Mouse (Mus musculus) ES-E14 (cell line): ENCODE data around the gene Atp6v1a. TPM values are rescaled to one million over a fixed set of nuclear protein-coding genes. Genes with fewer than 3 reads are reported as not detected.

Source experiments
- DNase-seq: peaks from one replicate; pipeline ENCODE4 v3.0.0-alpha.2; 2013; ENCODE audit warnings: low read depth, low spot score
- H3K27ac ChIP-seq: 2 replicates; pipeline ENCODE4 v1.5.1; 2012; ENCODE audit warnings: low read depth, mild to moderate bottlenecking, low read length, moderate library complexity, mixed read lengths; ENCODE audit not compliant: poor library complexity, insufficient read depth, severe bottlenecking
- H3K36me3 ChIP-seq: 2 replicates; pipeline ENCODE4 v1.6.1; 2012; ENCODE audit warnings: mild to moderate bottlenecking, low read length, moderate library complexity, mixed read lengths; ENCODE audit not compliant: control insufficient read depth, poor library complexity, insufficient read depth, severe bottlenecking
- H3K4me1 ChIP-seq, 2 experiments: fragments of 150-350 bp in 1 of 2; sonication (generic) in 1 of 2; 2 replicates each; pipeline ENCODE4 v1.6.1; 2012; ENCODE audit warnings: low read length in 2 of 2, mild to moderate bottlenecking in 1 of 2, mixed read lengths in 1 of 2; ENCODE audit not compliant: control insufficient read depth in 2 of 2, insufficient read depth in 2 of 2, poor library complexity in 1 of 2
- H3K4me3 ChIP-seq, 2 experiments: fragments of 150-350 bp in 1 of 2; sonication (generic) in 1 of 2; 2 replicates each; pipeline ENCODE4 v1.5.1; 2012; ENCODE audit warnings: low read length in 2 of 2, low read depth in 1 of 2, mild to moderate bottlenecking in 1 of 2, mixed read lengths in 1 of 2; ENCODE audit not compliant: insufficient read depth in 1 of 2, poor library complexity in 1 of 2, severe bottlenecking in 1 of 2
- H3K9ac ChIP-seq: 2 replicates; pipeline ENCODE4 v1.6.1; 2012; ENCODE audit warnings: low read depth, mild to moderate bottlenecking, low read length, mixed read lengths; ENCODE audit not compliant: poor library complexity, insufficient read depth, severe bottlenecking
- H3K9me3 ChIP-seq: fragments of 150-350 bp; sonication (generic); 2 replicates; pipeline ENCODE4 v1.6.1; 2012; ENCODE audit warnings: low read depth, mild to moderate bottlenecking, low read length; ENCODE audit not compliant: control insufficient read depth, insufficient read depth
- CHD2 ChIP-seq: IDR thresholded peaks from 2 replicates; pipeline ENCODE4 v1.6.1; 2014; ENCODE audit warnings: mild to moderate bottlenecking, low read depth, low read length, inconsistent platforms
- HCFC1 ChIP-seq: IDR thresholded peaks from 2 replicates; pipeline ENCODE4 v1.6.1; 2012; ENCODE audit warnings: low read length, inconsistent platforms, borderline replicate concordance; ENCODE audit not compliant: insufficient read depth
- MAFK ChIP-seq: IDR thresholded peaks from 2 replicates; pipeline ENCODE4 v1.6.1; 2014; ENCODE audit warnings: mild to moderate bottlenecking, low read depth, low read length, inconsistent platforms; ENCODE audit not compliant: insufficient read depth
- ZC3H11A ChIP-seq: IDR thresholded peaks from 2 replicates; pipeline ENCODE4 v1.6.1; 2012; ENCODE audit warnings: low read depth, mild to moderate bottlenecking, inconsistent platforms, low read length, borderline replicate concordance
- ZNF384 ChIP-seq: IDR thresholded peaks from 2 replicates; pipeline ENCODE4 v1.6.1; 2012; ENCODE audit warnings: low read depth, low read length, inconsistent platforms
- in situ Hi-C, 2 experiments: fragments of 600-800 bp; cut with MboI; formaldehyde crosslinking; loops; one replicate each; pipeline ENCODE4 v1.15.1; 2025; ENCODE audit warnings: low sequenced_read_pairs in 2 of 2, inconsistent platforms in 1 of 2; ENCODE audit not compliant: unreplicated experiment in 2 of 2
- total RNA-seq: library from RNA; depleted of rRNA; stranded (reverse); fragments of 300-350 nt; gene quantifications from 2 replicates; pipeline ENCODE4 v1.2.3, GENCODE M21; 2012; rRNA removed

The Atp6v1a gene
- total RNA-seq, 1 experiment: 82.8 TPM

DNA sequence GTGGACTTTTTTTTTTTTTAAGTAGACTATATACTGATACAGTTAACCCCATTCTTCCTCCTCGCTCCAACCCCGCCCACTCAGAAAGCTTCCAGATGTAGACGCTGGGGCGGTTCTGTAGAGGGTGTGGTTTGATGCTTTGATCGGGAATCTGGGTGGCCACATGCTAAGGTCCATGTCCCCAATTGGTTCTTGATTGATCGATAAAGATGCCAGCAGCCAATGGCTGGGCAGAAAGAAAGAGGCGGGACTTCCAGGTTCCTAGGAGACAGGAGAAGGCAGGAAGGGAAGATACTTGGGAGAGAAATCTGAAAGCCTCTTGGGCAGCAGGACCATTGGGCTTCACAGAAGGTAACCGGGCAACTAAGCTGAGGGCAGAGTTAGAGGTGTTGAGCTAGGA, 83.7 kb downstream of the Atp6v1a start:
- H3K9ac ChIP-seq: peak overlapping the region; percentile 55
- no peaks in the 10 kb centered on the region for H3K36me3 ChIP-seq
- H3K4me3 ChIP-seq: peak overlapping the region; percentile 59 to 82
- H3K9me3 ChIP-seq: no peaks in the 10 kb centered on the region
- H3K27ac ChIP-seq: no peak overlapping the region
- TF ChIP-seq CHD2 (peak; percentile 84), ZC3H11A (no peak)
- H3K4me1 ChIP-seq: peaks cover 0 to 2% of the 10 kb centered on the region in 2 experiments; a peak in 2 of 4 replicates
- DNase-seq: peak; percentile 80
- in situ Hi-C loops: no loop called here

DNA sequence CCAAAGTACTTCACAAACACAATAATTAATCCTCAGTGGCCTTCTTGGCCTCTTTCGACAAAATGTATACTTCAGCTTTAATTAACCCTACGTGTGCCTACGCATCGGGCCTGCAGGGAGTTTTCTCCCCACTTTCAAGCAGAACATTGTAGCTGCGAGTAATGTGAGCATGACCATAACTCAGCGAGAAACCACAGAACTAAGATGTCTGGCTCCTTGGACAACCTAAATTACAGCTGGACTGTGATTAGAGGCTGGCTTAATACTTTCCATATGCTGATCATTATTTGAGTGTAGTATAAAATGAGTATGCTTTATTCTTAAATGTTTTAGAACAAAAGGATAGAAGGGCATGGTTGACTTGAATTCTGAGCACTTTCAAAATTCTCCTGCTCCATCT, 86.2 kb downstream of the Atp6v1a start:
- H3K36me3 ChIP-seq: no peaks in the 10 kb centered on the region
- no peak overlapping the region for H3K9ac ChIP-seq
- in situ Hi-C loops: no loop called here
- H3K9me3 ChIP-seq: no peaks in the 10 kb centered on the region
- TF ChIP-seq ZNF384 (no peak), CHD2 (no peak), HCFC1 (no peak), ZC3H11A (no peak), MAFK (no peak)
- no peak overlapping the region for H3K27ac ChIP-seq
- DNase-seq: no peak
- no peak overlapping the region for H3K4me3 ChIP-seq
- H3K4me1 ChIP-seq: peaks cover 0 to 2% of the 10 kb centered on the region in 2 experiments; a peak in 1 of 4 replicates

DNA sequence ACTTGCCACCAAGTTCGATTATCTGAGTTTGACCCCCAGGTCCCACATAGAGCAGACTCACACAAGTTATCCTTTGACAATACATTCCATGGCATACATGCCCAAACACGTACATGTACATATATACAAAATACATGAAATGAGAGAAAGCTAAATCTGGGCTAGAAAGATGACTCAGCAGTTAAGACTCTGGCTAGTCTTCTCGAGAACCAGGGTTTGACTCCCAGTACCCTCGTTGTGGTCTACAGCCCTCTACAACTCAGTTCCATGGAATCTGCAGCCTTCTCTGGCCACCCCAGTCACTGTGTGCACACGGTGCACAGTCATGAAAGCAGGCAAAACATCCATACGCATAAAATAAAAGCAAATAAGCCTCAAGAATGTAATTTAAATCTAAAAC, 87.1 kb downstream of the Atp6v1a start:
- Histone ChIP-seq H3K9ac (no peak overlapping the region), H3K9me3 (peaks cover 2% of the 10 kb centered on the region; the same call in 1 of the 2 replicates), H3K27ac (no peak overlapping the region), H3K4me3 (no peak overlapping the region), H3K36me3 (no peaks in the 10 kb centered on the region), H3K4me1 (peaks cover 0 to 2% of the 10 kb centered on the region in 2 experiments; a peak in 1 of 4 replicates)
- DNase-seq: no peak
- TF ChIP-seq MAFK (peak; percentile 67), ZC3H11A (no peak)
- in situ Hi-C loops: no loop called here

DNA sequence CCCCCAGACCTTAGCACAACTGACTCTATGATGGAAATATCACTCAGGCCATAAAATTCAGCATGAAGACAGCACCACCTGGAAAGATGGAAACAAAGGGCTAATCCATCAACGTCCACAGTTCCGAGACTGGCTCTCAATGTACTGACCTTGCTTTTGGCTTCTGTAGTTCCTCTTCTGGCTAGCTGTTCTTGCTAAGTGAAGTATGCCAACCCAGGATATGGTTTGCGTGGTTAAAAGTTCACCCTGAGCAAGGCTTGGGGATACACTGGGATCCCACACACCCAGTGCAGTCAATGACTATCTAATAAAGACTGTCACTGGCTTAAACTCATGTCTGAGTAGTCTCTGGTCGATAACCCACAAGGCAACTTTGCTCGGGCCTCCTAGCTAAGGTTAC, 89.4 kb downstream of the Atp6v1a start:
- Histone ChIP-seq H3K9ac (no peak overlapping the region), H3K27ac (no peak overlapping the region), H3K9me3 (peaks cover 2% of the 10 kb centered on the region; the same call in 1 of the 2 replicates), H3K36me3 (no peaks in the 10 kb centered on the region), H3K4me3 (no peak overlapping the region), H3K4me1 (no peaks in the 10 kb centered on the region)
- TF ChIP-seq ZNF384 (no peak), MAFK (no peak), HCFC1 (no peak), ZC3H11A (no peak), CHD2 (no peak)
- no peak for DNase-seq
- in situ Hi-C loops: no loop called here

DNA sequence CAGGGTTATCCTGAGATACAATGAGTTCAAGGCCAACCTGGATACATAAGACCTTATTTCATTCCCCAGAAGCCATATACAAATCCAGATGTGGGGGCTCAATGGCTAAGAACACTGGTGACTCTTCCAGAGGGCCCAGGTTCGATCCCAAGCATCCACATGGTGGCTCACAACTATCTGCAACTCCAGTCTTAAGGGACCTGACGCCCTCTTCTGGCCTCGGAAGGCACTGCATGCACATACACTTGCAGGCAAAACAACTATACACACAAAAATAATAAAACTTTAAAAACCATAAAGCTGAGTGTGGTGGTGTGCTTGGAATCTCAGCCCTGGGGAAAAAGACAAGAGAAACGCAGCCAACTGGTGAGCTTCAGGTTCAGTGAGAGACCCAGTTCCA, 100.4 kb downstream of the Atp6v1a start:
- H3K36me3 ChIP-seq: no peaks in the 10 kb centered on the region
- no peak overlapping the region for H3K27ac ChIP-seq
- no peaks in the 10 kb centered on the region for H3K4me1 ChIP-seq
- DNase-seq: no peak
- H3K9me3 ChIP-seq: peaks cover 7% of the 10 kb centered on the region
- TF ChIP-seq HCFC1: no peak
- TF ChIP-seq ZC3H11A: no peak
- no peak for TF ChIP-seq CHD2
- no peak for TF ChIP-seq MAFK
- in situ Hi-C loops: no loop called here
- H3K9ac ChIP-seq: no peak overlapping the region
- H3K4me3 ChIP-seq: no peak overlapping the region

Other genes with a start within 250 kb of the Atp6v1a start
- gene Ccdc191, start 249.9 kb downstream of the Atp6v1a start, total RNA-seq: 12.2 and 13.8 TPM in 2 replicates
- gene Qtrt2, start 212.9 kb downstream of the Atp6v1a start, total RNA-seq: 57.7 and 63.4 TPM in 2 replicates
- gene Zdhhc23, start 159.9 kb downstream of the Atp6v1a start, total RNA-seq: 3.3 and 3.7 TPM in 2 replicates
- 0.53 and 0.94 TPM in 2 replicates for gene Gramd1c, start 76.4 kb downstream of the Atp6v1a start, total RNA-seq
- 43.0 and 72.5 TPM in 2 replicates for gene Naa50, start 125 bp upstream of the Atp6v1a start, total RNA-seq
- 7.1 and 10.3 TPM in 2 replicates for gene Usf3, start 33.5 kb upstream of the Atp6v1a start, total RNA-seq
- 0.16 and 0.40 TPM in 2 replicates for gene Sidt1, start 193.5 kb upstream of the Atp6v1a start, total RNA-seq
- gene Spice1, start 207.4 kb upstream of the Atp6v1a start, total RNA-seq: 15.3 and 24.0 TPM in 2 replicates